Mouse (Mus musculus) urinary bladder, adult 18-20 months (tissue): ENCODE data around the gene Dok3.

Experiments used
- DNase-seq, 2 experiments: peaks; one replicate each; pipeline ENCODE4 v3.0.0; 2022; ENCODE audit warnings: low spot score in 2 of 2, mixed read lengths in 2 of 2

The Dok3 gene

DNA sequence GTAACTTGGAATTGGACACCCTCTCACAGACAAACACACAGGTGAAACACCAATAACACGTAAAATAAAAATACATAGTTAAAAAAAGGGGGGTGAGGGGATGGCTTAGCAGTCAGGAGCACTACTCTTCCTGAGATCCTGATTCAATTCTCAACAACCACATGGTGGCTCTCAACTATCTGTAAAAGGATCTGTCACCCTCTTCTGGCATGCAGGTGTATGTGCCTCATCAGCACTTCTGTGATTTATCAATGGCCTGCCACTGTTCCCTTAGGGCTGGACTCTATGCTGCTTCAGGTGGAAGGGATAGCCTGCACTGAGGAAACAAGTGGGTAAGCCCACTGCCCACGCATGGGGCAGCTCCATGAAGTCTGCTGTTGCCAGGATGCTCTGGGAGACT is 11.8 kb upstream of the Dok3 start:
- DNase-seq: no peak

- DNase-seq: peak; percentile 99 to 100
Measured at GRCm38 (mm10) chr13:55536194-55537175, 7.4 kb upstream of the Dok3 start, which contains the start of gene Ddx41. TSS of gene Ddx41 (minus strand) at chr13:55536658.

DNA sequence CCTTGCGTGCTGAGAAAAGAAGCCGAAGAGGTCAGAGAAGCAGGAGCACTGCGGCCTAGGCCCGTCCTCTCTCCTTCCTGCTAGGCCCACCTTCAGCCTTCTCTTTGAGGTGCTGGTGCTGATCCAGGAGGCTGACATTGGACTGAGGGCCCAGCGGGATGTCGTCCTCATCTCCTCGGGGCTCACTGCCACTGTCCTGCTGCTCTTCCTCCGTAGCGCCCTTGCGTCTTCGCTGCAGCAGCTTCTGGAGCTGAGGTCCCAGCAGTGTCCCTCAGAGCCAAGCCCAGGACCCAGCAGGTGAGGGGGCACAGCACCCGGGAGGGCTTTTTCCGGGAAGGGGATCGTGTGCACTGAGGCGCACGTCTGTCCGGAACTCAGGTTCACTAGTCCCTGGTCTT is 6.7 kb upstream of the Dok3 start:
- no peak for DNase-seq

DNA sequence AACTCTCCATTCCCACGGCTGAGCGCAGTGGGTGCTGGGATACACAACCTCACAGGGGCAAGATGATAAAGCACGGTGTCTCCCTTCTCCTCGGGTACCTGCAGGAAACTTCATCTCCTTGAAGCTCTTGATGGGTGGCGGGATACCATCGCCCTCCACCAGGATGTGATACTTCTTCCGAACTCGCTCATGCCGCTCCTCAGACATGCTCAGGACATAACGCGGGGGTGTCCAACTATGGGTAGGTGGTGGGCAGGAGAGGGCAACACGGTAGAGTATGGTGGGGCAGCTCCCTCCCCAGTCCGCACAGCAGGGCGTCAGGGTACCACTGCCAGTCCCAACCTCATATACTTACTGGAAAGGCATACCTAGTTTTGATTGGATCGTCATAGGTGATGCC is 6.1 kb upstream of the Dok3 start:
- DNase-seq: no peak

DNA sequence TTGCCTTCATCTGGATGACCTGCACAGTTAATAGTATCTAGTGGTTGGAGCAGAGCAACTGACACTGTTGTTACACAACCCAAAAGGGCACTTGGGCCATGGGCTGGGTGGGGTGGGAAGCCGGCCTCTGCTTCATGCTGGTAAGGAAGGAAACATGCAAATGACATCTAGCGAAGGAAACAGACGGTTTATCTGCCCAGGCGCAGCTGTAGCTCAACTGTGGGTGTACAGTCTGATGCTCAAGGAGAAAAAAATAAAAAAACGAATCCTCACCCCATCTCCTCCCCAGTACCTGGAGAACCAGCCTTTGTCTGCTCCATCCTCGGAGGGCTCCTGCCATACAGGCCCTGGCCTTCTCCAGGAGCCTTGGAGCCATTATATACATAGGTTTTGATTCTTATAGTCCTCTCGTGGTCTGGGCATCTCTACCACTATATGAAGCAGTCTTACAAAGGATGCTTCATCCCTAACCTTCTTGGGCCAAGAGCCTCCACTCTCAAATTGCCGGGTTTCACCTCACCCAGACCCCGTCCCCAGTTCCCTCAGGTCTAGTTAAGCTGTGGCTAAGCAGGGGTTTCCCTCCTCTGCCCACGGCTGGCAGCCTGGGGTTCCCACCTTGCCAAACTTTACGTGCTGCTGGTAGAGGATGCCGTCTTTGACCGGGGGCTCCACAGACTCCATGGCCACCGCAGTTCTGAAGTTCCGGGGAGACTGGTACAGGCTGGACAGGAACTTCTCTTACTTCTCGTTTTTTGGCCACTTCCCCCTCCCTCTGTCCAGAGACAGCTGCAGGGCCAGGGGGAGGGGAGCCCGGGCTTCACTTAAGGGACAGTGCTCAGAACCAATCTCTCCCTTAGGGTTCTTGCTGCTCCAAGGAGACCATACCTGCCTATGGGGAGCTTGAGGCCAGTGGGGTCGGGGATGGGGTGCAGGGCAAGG is 993 bp downstream of the Dok3 start:
- no peak for DNase-seq

- DNase-seq: no peak
Measured at GRCm38 (mm10) chr13:55527212-55527611, 1.9 kb downstream of the Dok3 start.

DNA sequence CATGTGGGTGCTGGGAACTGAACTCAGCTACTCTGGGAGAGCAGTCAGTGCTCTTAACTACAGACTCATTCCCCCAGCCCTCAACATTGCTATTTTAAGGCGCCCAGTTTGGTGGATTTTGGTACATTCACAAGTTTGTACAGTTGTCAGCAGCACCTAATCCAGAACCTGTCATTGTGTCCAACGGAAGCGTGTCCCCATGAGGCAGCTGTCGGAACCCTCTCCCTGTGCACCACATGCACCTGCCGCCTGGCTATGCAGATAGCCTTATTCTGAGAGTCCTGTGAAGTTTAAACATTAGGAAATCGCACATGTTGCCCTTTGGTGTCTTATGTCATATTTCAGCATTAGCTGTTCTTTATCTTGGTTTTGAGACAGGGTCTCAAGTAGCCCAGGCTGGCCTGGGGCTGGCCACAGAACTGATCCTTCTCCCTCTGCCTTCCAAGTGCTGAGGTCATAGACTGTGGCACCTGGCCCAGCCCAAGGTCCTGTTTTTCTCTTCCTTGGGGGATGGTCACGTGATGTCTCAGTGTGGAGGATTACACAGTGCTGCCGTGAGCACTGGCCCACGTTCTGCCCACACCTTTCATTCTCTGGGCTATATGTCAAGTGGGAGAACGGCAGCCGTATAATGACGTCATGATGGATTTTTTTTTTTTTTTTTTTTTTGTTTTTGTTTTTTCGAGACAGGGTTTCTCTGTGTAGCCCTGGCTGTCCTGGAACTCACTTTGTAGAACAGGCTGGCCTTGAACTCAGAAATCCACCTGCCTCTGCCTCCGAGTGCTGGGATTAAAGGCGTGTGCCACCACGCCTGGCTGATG is 3.2 kb downstream of the Dok3 start:
- DNase-seq: no peak

- no peak for DNase-seq
Measured at GRCm38 (mm10) chr13:55523951-55524600, 5.0 kb downstream of the Dok3 start.

- DNase-seq: peak; percentile 23 to 39
Measured at GRCm38 (mm10) chr13:55523278-55523677, 5.8 kb downstream of the Dok3 start.

DNA sequence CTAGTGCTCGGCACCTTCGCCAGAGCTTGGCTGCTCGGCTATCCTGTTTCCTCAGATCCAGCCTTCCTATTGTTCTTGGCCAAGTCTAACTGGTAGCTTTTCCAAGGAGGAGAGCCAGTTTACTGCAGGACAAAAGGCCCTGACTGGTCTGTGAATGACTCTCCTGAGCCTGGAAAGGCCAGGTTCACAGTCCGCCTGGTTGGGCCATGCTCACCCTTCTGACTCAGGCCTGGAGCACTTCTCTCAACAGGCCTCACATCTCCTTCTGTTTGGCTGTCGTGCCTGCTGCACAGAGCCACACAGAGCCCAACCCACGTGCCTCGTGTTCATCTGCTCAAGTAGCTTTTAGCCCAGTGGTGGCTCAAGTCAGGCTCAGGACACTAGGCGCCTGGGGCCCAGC is 6.4 kb downstream of the Dok3 start:
- DNase-seq: peak in 1 of 2 experiments; percentile 21

GRCm38 (mm10) chr13:55519606-55520005 is 9.5 kb downstream of the Dok3 start:
- no peak for DNase-seq

DNA sequence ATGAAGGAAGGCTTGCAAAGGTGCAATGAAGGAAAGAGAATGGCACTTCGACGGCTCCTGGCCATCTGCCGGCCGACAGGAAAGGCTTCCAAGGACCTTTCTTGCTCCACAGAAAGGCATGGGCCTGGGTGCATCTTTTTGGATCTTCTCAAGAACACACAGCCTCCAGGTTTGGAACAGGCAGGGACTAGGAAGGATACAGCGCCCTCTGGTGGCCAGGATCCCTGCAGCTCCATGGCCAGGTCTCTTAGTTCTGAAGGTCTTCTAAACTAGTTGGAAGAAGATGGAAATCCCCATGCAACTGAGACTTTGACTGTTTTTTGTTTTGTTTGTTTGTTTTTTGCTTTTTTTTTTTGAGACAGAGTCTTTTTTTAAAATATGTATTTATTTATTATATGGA is 12.1 kb downstream of the Dok3 start:
- DNase-seq: peak; percentile 67 to 85

DNA sequence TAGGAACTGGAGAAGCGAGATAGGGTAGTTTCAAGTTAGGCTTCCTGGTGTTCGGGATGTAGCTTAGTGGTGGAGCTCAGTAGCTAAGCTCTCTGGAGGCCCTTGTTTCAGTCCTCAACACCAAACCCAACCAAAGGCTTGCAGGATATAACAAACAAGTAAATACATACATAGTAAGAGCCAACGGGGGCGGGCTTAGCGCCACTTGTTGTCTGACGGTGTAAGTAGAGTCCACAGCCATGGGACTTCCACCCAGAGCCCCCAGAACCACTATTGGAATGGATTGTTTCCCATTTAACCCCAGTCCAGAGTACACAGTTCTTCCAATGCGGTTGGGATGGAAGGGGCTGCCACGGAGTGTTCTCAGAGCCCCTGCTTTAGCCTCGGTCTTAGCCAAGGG is 15.3 kb downstream of the Dok3 start:
- DNase-seq: no peak

- peak; percentile 86 to 97 for DNase-seq
Measured at GRCm38 (mm10) chr13:55513111-55513748, 15.9 kb downstream of the Dok3 start, which contains the start of gene Pdlim7. TSS of gene Pdlim7 (minus strand) at chr13:55513676.

DNA sequence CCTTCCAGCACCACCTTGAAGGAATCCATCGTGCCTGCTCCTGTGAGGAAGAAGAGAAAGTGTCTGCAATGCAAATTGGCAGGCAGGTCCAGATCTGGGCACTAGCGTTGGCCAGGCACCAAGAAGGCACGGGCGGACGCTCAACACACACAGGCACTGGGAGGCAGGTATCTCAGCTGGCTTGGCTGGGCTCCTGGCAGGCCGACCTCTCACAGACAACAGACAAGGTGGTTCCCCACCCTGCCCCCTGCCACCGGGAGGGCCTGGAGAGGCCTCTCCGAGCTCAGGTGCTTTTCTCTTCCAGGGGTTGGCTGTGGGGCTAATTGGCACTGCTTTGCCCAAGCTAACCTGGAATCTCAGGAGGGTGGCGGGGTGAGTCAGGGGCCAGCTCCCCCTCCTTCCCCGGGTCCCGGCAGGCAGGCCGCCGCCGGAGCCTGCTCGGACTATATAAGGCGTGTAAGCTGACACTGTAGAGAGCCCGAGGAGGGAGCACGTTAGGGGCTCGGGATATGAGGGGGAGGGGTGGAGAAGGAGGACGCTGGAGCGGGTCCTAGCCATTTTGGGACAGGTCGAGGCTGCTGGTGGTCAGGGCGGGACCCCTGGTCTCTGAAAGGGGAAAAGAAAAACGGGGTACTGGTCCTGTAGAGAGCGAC is 16.6 kb downstream of the Dok3 start:
- peak; percentile 54 to 63 for DNase-seq

- DNase-seq: no peak
Measured at GRCm38 (mm10) chr13:55511492-55511861, 17.6 kb downstream of the Dok3 start.

DNA sequence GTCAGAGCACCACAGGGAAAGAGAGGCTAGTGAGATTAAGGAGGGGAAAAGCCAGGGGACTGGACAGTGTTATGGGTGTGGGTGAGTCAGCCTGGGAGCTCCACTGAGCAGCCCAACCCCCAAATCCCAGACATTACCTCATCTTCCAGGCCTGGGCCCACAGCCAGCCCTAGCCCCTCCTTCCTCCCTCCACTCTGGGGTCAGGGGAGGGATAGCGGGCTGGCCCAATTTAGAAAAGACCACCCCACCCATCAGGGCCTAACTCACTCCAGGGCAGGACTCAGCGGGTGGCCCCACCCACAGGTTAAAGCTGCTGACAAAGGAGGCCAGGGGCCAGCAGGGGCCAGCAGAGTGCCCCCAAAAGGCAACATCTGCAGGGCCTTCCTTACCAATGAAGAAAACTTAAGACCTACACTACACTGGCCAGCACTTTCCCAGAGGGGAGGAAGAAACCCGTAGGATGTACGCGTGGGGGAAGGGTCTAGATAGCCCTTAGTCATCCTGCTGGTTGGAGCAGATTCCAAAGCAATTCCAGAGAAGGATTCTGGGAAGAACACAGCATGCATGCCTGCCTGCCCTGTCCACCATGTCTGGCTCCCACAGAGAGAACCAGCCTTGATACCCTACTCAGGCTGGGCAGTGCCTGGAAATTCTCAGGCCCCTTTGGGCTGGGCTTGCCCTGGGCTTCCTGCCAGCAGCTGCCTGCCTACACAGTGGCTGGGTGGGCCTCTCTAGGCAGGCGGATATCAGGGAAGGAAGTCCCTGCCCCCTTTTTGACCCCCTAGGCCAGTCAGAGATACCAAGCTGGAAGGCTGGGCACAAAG is 18.2 kb downstream of the Dok3 start:
- DNase-seq: peak; percentile 66 to 88

GRCm38 (mm10) chr13:55510332-55510667 is 18.8 kb downstream of the Dok3 start:
- DNase-seq: no peak

DNA sequence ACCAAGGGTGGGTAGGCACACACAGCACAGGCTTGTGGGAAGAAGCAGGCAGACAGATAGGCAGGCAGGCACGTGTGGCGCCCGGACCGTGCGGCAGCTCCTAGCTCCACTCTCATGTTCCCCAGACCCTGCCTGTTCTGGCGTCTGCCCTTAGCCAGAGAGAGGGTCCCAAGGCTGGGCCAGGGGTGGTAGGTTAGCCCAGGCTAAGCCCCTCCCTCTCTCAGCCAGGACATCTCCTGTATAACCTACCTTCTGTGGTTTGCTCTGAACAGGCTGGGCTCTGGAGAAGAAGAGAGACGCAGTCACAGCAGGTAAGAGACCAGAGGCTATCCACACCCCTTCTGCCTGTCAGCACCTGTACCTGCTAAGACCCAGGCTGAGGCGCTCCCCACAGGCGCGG is 20.6 kb downstream of the Dok3 start:
- no peak for DNase-seq
